Mouse (Mus musculus) kidney, adult 2 months (tissue): ENCODE results near the gene Ahnak2. TPM values are rescaled to one million over a fixed set of nuclear protein-coding genes. Genes with fewer than 3 reads are reported as not detected.

Experiments used
- DNase-seq: peaks from one replicate; pipeline ENCODE4 v3.0.0; 2021
- H3K27ac ChIP-seq: fragments of 200-500 bp; 2 replicates; pipeline ENCODE4 v1.5.1; 2012; ENCODE audit warnings: low read depth, low read length, control low read depth, inconsistent platforms; ENCODE audit not compliant: insufficient read depth
- H3K27me3 ChIP-seq: fragments of 200-500 bp; replicated peaks from 2 replicates; pipeline ENCODE4 v1.6.1; 2012; ENCODE audit warnings: mild to moderate bottlenecking, moderate library complexity, low read length, inconsistent platforms; ENCODE audit not compliant: control insufficient read depth, insufficient read depth
- H3K36me3 ChIP-seq: fragments of 200-500 bp; 2 replicates; pipeline ENCODE4 v1.6.1; 2012; ENCODE audit warnings: mild to moderate bottlenecking, moderate library complexity, low read length, inconsistent platforms; ENCODE audit not compliant: control insufficient read depth, insufficient read depth
- H3K4me1 ChIP-seq: fragments of 200-500 bp; 2 replicates; pipeline ENCODE4 v1.6.1; 2011; ENCODE audit warnings: low read length; ENCODE audit not compliant: control insufficient read depth, insufficient read depth
- H3K4me3 ChIP-seq: fragments of 200-500 bp; 2 replicates; pipeline ENCODE4 v1.5.1; 2011; ENCODE audit warnings: mild to moderate bottlenecking, low read depth, low read length, control low read depth; ENCODE audit not compliant: insufficient read depth
- CTCF ChIP-seq: fragments of 200-500 bp; conservative IDR thresholded peaks from 2 replicates; pipeline ENCODE4 v1.5.1; 2011; ENCODE audit warnings: low read depth, mild to moderate bottlenecking, control low read depth, low read length, moderate library complexity, mixed read lengths; ENCODE audit not compliant: insufficient read depth, insufficient read length
- POLR2A ChIP-seq: fragments of 200-500 bp; IDR thresholded peaks from one replicate; pipeline ENCODE4 v1.6.1; 2011; ENCODE audit warnings: low read depth, low read length, control low read depth
- WGBS: fragments of 180-500 bp; shearing (Covaris S2); methylation state at CpG from one replicate; pipeline ENCODE4 v1.1.7; 2018; 5-methylcytosine and 5-hydroxymethylcytosine counted together
- polyA plus RNA-seq: library from polyadenylated mRNA; depleted of rRNA; stranded (reverse); fragments of >200 nt; gene quantifications from 2 replicates; pipeline ENCODE4 v1.2.3, GENCODE M21; 2012

The Ahnak2 gene
- polyA plus RNA-seq, 1 experiment: 0.70 TPM

DNA sequence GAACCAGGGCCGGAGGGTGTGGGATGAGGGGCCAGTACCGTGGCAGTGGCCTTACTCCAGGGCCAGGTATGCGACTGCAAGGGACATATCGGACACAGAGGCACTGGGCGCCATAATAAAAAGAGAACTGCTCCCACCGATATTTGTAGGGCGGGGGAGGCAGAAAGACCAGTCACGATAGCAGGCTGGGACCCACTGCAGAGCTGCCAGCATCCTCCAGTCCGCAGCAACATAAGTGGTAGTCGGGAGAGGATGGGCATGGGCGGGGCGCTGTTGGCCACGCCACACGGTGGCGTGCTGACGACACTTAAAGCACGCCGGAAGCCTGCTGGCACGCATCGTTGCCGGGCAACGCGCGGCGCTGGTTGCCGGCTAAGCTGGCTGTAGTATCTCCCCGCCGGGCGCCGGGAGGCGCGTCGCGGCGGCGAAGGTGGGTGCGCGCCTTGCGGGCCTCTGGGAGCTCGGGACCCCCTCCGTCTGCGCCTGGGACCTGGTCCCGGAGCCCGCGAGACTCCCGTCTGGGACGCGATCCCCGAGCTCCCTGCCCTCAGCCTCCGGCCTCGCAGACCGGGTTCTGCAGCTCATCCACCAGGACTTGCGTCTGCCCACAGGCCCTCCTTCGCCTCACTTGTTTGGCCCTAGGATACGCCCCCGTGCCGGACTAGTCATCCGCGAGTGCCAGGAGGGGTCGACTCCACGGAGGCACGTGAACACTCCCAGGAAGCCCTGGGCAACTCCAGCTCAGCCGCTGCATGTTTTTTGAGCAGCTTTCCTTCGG is 6.3 kb upstream of the Ahnak2 start, which contains the start of gene Clba1:
Gene Clba1, plus strand, starts transcription at position 351 of the 778 bp plus-strand sequence.
- Histone ChIP-seq H3K4me1 (peaks cover 13% of the 10 kb centered on the region; the same call in 1 of the 2 replicates), H3K36me3 (no peaks in the 10 kb centered on the region), H3K27me3 (no peaks in the 10 kb centered on the region), H3K27ac (peak within 1 kb of the TSS; percentile 75), H3K4me3 (peak within 1 kb of the TSS; percentile 88)
- peak; percentile 96 for DNase-seq
- under 1% methylated on average over 63 of the region's 64 CpGs for WGBS
- TF ChIP-seq CTCF (peak; percentile 51), POLR2A (no peak)

DNA sequence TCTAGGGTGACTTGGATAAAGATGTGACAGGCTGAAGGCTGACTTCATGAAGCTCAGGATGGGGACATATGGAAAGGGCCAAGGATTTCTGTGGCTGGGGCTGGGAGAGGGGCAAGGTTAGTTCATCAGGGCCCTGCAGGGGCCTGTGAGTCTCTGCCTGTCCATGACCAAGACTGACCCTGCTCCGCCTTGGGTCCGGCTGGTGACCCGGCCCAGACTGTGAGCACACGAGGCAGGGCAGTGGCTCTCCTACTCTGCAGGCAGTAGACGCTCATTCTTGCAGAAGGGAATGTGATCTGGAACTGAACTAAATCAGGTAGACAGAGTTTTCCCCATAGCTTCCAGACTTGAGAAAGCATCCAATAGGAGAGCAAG is 5.7 kb upstream of the Ahnak2 start:
- H3K27me3 ChIP-seq: no peaks in the 10 kb centered on the region
- no peak overlapping the region for H3K4me3 ChIP-seq
- no peak for DNase-seq
- H3K36me3 ChIP-seq: no peaks in the 10 kb centered on the region
- 52% methylated on average over 5 of the region's 5 CpGs for WGBS
- H3K27ac ChIP-seq: no peak overlapping the region
- H3K4me1 ChIP-seq: peaks cover 13% of the 10 kb centered on the region; the same call in 1 of the 2 replicates
- TF ChIP-seq POLR2A (no peak), CTCF (no peak)

DNA sequence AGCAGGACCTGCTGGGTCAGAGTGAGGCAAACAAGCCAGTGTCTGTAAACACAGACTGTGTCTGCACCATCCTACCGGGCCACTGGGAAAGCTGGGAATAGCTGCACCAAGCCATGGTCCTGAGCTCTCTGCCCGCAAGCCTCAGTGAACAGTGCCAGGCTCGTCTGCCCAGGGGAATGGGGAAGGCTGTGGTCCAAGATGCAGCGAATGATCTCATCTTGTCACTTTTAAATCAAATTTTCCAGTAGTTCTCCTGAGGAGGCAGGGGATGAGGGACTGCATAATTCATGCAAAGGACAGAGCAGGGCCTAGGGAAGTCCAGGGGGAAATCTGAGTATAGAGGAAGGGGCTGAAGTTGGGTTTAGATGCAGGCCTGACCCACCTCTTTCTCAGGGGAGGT is 5.3 kb upstream of the Ahnak2 start:
- H3K27me3 ChIP-seq: no peaks in the 10 kb centered on the region
- H3K36me3 ChIP-seq: no peaks in the 10 kb centered on the region
- peaks cover 12% of the 10 kb centered on the region; the same call in 1 of the 2 replicates for H3K4me1 ChIP-seq
- no peak for TF ChIP-seq CTCF
- no peak for TF ChIP-seq POLR2A
- no peak overlapping the region for H3K4me3 ChIP-seq
- H3K27ac ChIP-seq: no peak overlapping the region
- WGBS: 91% methylated on average over 4 of the region's 4 CpGs
- no peak for DNase-seq

DNA sequence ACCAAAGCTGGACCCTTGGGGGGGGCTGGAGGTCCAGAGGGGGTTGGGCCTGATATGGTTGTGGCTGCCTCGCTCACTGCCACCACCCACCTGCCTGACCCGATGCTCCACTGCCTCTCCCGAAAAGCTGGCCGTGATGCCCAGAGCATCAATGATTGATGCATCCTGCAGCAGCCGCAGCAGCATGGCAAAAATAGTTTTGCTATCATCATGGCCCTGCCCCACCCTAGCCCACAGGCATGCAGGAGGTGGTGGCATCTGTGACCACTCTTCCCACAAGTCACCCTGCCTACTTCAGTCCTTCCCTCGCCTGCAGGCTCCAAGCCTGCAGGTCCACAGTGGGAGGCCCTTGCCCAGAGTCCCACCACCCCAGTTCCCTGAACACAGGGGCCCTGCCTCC is 3.6 kb upstream of the Ahnak2 start:
- whole genome bisulfite sequencing: 79% methylated on average over 6 of the region's 6 CpGs
- no peak for DNase-seq
- Histone ChIP-seq H3K4me3 (no peak overlapping the region), H3K27me3 (no peaks in the 10 kb centered on the region), H3K36me3 (no peaks in the 10 kb centered on the region), H3K4me1 (peaks cover 6% of the 10 kb centered on the region; the same call in 1 of the 2 replicates), H3K27ac (no peak overlapping the region)
- no peak for TF ChIP-seq CTCF
- TF ChIP-seq POLR2A: no peak

DNA sequence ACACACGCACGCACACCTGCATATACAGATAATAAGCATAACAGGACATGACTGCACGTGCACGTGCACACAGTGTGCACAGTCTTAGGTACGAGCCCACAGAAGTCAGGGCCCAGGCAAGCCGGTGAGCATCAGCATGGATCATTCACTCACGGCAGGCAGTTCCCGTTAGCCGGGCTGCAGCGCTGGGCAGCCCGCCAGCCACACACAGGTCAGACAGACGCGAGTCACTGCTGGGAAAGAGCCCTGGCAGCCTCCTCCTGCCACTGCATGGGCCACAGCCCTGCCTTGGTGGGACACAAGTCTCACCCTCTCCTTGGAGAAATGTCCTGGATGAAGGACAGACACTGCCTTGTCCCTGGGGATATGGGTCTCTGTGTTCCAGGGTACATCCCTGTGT is 1.6 kb upstream of the Ahnak2 start:
- Histone ChIP-seq H3K4me3 (no peak overlapping the region), H3K27ac (no peak overlapping the region), H3K27me3 (no peaks in the 10 kb centered on the region), H3K4me1 (no peaks in the 10 kb centered on the region), H3K36me3 (no peaks in the 10 kb centered on the region)
- TF ChIP-seq CTCF: no peak
- TF ChIP-seq POLR2A: no peak
- DNase-seq: peak; percentile 30
- 32% methylated on average over 13 of the region's 13 CpGs for WGBS

DNA sequence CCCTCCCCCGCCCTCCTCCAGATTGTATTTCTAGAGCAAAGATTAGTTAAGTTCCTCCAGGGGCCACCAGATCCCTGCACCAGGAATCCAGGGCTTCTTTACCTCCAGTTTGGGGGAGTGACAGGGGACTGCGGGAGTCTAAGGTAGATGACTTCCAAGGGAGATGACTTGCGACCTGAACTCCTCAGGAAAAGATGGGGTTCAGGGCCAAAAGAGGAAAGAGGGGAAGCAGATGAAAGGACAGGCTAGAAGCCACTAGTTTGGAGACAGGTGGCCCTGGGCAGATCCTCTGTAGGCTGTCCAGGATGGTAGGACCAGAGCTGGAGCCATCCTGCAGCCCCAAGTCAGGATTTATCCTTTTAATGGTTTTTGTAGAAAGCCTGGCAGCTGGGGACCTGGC is 460 bp upstream of the Ahnak2 start:
- 0 out of 2 replicates have a peak, but pooled peaks cover 3% of the 10 kb centered on the region for H3K4me1 ChIP-seq
- TF ChIP-seq CTCF (no peak), POLR2A (no peak)
- no peak for DNase-seq
- 38% methylated on average over 3 of the region's 3 CpGs for WGBS
- H3K27me3 ChIP-seq: no peaks in the 10 kb centered on the region
- no peak overlapping the region for H3K4me3 ChIP-seq
- H3K36me3 ChIP-seq: no peaks in the 10 kb centered on the region
- H3K27ac ChIP-seq: no peak overlapping the region

DNA sequence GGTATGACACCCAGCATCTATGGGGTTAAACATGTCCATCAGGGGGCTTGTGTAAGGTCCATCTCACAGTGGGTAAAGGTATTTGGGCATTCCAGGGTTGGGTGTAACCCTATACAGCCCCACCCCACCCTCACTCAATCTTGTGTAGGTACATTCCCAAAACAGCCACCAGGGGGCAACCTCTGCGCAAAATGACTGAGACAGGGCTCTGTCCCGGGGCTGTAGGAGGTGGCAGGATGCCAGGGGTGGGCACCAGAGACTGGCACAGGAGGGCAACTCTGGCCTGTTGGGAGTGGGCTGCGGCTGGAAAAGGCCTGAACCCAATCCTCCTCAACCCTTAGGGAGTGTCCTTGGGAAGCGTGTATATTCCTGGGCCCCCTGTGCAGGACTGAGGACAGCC is 2.0 kb downstream of the Ahnak2 start:
- H3K27me3 ChIP-seq: no peaks in the 10 kb centered on the region
- TF ChIP-seq CTCF: peak; percentile 67
- no peak for TF ChIP-seq POLR2A
- DNase-seq: peak; percentile 68
- H3K36me3 ChIP-seq: no peaks in the 10 kb centered on the region
- no peak overlapping the region for H3K27ac ChIP-seq
- no peak overlapping the region for H3K4me3 ChIP-seq
- WGBS: 12% methylated on average over 4 of the region's 4 CpGs
- H3K4me1 ChIP-seq: 0 out of 2 replicates have a peak, but pooled peaks cover 3% of the 10 kb centered on the region
